Mouse (Mus musculus): ENCODE measurements around the gene Sphk1.

DNA sequence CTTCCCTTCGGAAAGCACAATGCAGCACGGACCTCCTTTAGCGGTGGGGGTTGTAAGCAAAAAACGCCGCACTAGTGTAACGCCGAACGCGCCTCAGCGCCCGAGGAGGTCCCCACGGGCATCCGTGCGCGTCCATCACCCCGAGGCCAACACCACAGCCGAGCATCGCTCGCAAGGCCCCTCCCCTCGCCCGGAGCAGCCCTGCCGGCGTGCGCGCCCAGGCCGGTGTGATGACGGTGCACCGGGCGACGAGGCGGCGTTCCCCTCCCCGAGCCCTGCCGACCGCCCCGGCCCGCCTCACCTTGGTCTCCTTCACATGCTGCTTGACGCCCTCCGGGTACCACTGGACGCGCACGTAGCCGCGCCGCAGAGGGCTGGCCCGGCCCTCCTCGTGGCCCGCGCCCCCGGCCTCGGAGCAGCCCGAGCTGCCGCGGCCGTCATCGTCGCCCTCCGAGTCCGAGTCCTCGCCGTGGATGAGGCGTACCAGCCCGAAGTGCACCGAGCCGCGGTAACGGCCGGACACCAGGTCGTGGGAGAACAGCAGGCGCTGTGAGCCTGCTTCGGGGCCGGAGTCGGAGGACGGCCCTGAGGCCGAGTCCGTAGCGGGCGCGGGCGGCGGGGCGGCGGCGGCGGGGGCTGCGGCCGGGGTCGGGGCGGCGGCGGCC lies 50.1 kb downstream of the Sphk1 start:
- TF ChIP-seq POLR2A (IDR thresholded peaks at IDR 0.05; ENCODE audit: borderline replicate concordance, extremely low read depth, insufficient read depth, insufficient read length, poor library complexity, severe bottlenecking) (no peak), CTCF (IDR thresholded peaks at IDR 0.05; ENCODE audit: borderline replicate concordance, extremely low read depth, insufficient read depth, insufficient read length) (no peak)

Measured in brain, embryonic 14.5 days (tissue).